8 mouse cellular contexts compared by ENCODE assay signal in genomic region chr5:86065101-86065875, GRCm38 (mm10). TPM values are rescaled to one million over a fixed set of nuclear protein-coding genes. Genes with fewer than 3 reads are reported as not detected.
DNase-seq lines count a peak whose midpoint lies in the region; ATAC-seq and TF ChIP-seq lines count a peak whose summit lies in the region.

TSS of gene Cenpc1 (minus strand) at chr5:86065583.

- ATAC-seq in forebrain, embryonic 15.5 days (replicated peaks), result peak; percentile 95
- peak; percentile 91 for ATAC-seq in neutrophil, adult 5-6 weeks (ENCODE audit: extremely low read depth, insufficient number of reproducible peaks, low FRiP score, poor library complexity, severe bottlenecking)

- no peaks in the 10 kb centered on the region for H3K27me3 ChIP-seq in forebrain, embryonic 15.5 days

- H3K36me3 ChIP-seq in ES-E14 (ENCODE audit: control insufficient read depth, insufficient read depth, low read length, poor library complexity, severe bottlenecking), result no peaks in the 10 kb centered on the region
- no peaks in the 10 kb centered on the region for H3K36me3 ChIP-seq in forebrain, embryonic 15.5 days

- peak within 1 kb of the TSS; percentile 92 for H3K27ac ChIP-seq in ES-E14 (ENCODE audit: insufficient read depth, low read depth, low read length, poor library complexity, severe bottlenecking)
- H3K27ac ChIP-seq in forebrain, embryonic 15.5 days (replicated peaks), result peak within 1 kb of the TSS; percentile 92

- TF ChIP-seq POLR2A in lung, adult 2 months (IDR thresholded peaks at IDR 0.05; ENCODE audit: borderline replicate concordance, extremely low read depth, low read depth, low read length), result peak; percentile 69; the same call in 1 of the 2 replicates

- no peaks in the 10 kb centered on the region for H3K9me3 ChIP-seq in ES-E14 (ENCODE audit: control insufficient read depth, insufficient read depth, low read depth, low read length)
- H3K9me3 ChIP-seq in forebrain, embryonic 15.5 days, result no peaks in the 10 kb centered on the region

- DNase-seq in ES-E14 (ENCODE audit: low read depth, low spot score), result peak; percentile 99
- DNase-seq in cerebellum, adult 11-12 months, result peak; percentile 96
- DNase-seq in heart, postnatal 25 days (ENCODE audit: low spot score), result peak; percentile 92
- DNase-seq in layer of hippocampus, adult 18-20 months (ENCODE audit: low spot score in 2 of 2), result peak; percentile 91 to 95
- DNase-seq in lung, adult 2 months, result peak; percentile 97
- DNase-seq in thymus, adult 18-20 months, result peak; percentile 95

- peak within 1 kb of the TSS; percentile 84 to 94 for H3K4me3 ChIP-seq in ES-E14 (ENCODE audit: insufficient read depth in 1 of 2, low read depth in 1 of 2, low read length in 2 of 2, poor library complexity in 1 of 2, severe bottlenecking in 1 of 2)
- peak within 1 kb of the TSS; percentile 92 for H3K4me3 ChIP-seq in forebrain, embryonic 15.5 days
- peak within 1 kb of the TSS; percentile 77 for H3K4me3 ChIP-seq in lung, adult 2 months (replicated peaks; ENCODE audit: extremely low read depth, low read depth, low read length)

- intact Hi-C loops in heart, postnatal 25 days (cut with DNase I), result loop anchor here (5.0 to 10.0 kb wide), 4 partner anchors 52 to 740 kb away; partner anchors contain the start of genes Uba6 and Ythdc1

- in situ Hi-C loops in ES-E14 (cut with MboI; ENCODE audit: low sequenced_read_pairs in 2 of 2, unreplicated experiment in 2 of 2), result no loop called here

- peak within 1 kb of the TSS; percentile 53 for H3K4me2 ChIP-seq in forebrain, embryonic 15.5 days (replicated peaks)

- WGBS in forebrain, embryonic 15.5 days, result under 1% methylated on average over 60 of the region's 60 CpGs
- under 1% methylated on average over 60 of the region's 60 CpGs for WGBS in lung, adult 2 months

- peak within 1 kb of the TSS; percentile 92 for H3K9ac ChIP-seq in ES-E14 (ENCODE audit: insufficient read depth, low read depth, low read length, poor library complexity, severe bottlenecking)
- H3K9ac ChIP-seq in forebrain, embryonic 15.5 days (replicated peaks), result peak within 1 kb of the TSS; percentile 75

- H3K4me1 ChIP-seq in ES-E14 (ENCODE audit: control insufficient read depth in 2 of 2, insufficient read depth in 2 of 2, low read length in 2 of 2, poor library complexity in 1 of 2), result peaks cover 3 to 5% of the 10 kb centered on the region in 2 experiments; a peak in 3 of 4 replicates
- H3K4me1 ChIP-seq in forebrain, embryonic 15.5 days, result peaks cover 16% of the 10 kb centered on the region
- peaks cover 2% of the 10 kb centered on the region; the same call in 1 of the 2 replicates for H3K4me1 ChIP-seq in lung, adult 2 months (ENCODE audit: control insufficient read depth, insufficient read depth, low read length)

- no peak for TF ChIP-seq CTCF in lung, adult 2 months (IDR thresholded peaks at IDR 0.05; ENCODE audit: insufficient read depth, low read length)

TF ChIP-seq in ES-E14, 5 proteins besides CTCF, POLR2A, EP300 and RAD21:
- no peak for TF ChIP-seq ZC3H11A (IDR thresholded peaks at IDR 0.05; ENCODE audit: borderline replicate concordance, low read depth, low read length)
- no peak for TF ChIP-seq MAFK (IDR thresholded peaks at IDR 0.05; ENCODE audit: insufficient read depth, low read depth, low read length)
- TF ChIP-seq CHD2 (IDR thresholded peaks at IDR 0.05; ENCODE audit: low read depth, low read length), result no peak; the same call in 1 of the 2 replicates
- no peak for TF ChIP-seq HCFC1 (IDR thresholded peaks at IDR 0.05; ENCODE audit: borderline replicate concordance, insufficient read depth, low read length)
- no peak for TF ChIP-seq ZNF384 (IDR thresholded peaks at IDR 0.05; ENCODE audit: low read depth, low read length)
TF ChIP-seq in ES-E14: peak in this region for 0.

RNA-seq across cellular contexts. Expression of gene Cenpc1, which starts in this region (rescaled TPM):
- total RNA-seq in ES-E14 (2012; rRNA removed), result 21.7 and 21.8 TPM in 2 replicates
- polyA plus RNA-seq in forebrain, embryonic 15.5 days (2015; fragmentation: Nextera tagmentation; extraction: Ambion mirVana), result 44.7 and 46.8 TPM in 2 replicates
- 1 to 10 TPM; 5.2 to 5.4 TPM for total RNA-seq in heart, postnatal 25 days (2021)
- 10 to 100 TPM; 21.4 TPM for total RNA-seq in layer of hippocampus, adult 18-20 months (2021)
- polyA plus RNA-seq in lung, adult 2 months (2012; rRNA removed), result 3.0 and 4.3 TPM in 2 replicates
- 19.5 and 25.7 TPM in 2 replicates for total RNA-seq in neutrophil, adult 5-6 weeks (2017)

Comparison
In these comparisons a context has a peak if more than half of its experiments do, and no peak if none do; other contexts are left out.
1. Peak in every context shown above with its lines: DNase-seq, ATAC-seq, H3K4me3 ChIP-seq and H3K27ac ChIP-seq.